Mouse (Mus musculus): Measurements from ENCODE around the gene AI837181. TPM values are rescaled to one million over a fixed set of nuclear protein-coding genes. Genes with fewer than 3 reads are reported as not detected.

Gene AI837181
- polyA plus RNA-seq, 1 experiment from 2014 or later, result 63.9 TPM

GRCm38 (mm10) chr19:5431911-5432464 is 7.0 kb downstream of the AI837181 start:
- Histone ChIP-seq H3K27ac (no peak overlapping the region), H3K9me3 (no peaks in the 10 kb centered on the region), H3K4me1 (replicated peaks) (peaks cover 26% of the 10 kb centered on the region), H3K4me3 (no peak overlapping the region), H3K27me3 (ENCODE audit: insufficient read depth, poor library complexity, severe bottlenecking) (0 out of 2 replicates have a peak, but pooled peaks cover 5% of the 10 kb centered on the region), H3K36me3 (peaks cover 9% of the 10 kb centered on the region)
- 81% methylated on average over 4 of the region's 4 CpGs for WGBS
- no peak for DNase-seq (ENCODE audit: low spot score)

DNA sequence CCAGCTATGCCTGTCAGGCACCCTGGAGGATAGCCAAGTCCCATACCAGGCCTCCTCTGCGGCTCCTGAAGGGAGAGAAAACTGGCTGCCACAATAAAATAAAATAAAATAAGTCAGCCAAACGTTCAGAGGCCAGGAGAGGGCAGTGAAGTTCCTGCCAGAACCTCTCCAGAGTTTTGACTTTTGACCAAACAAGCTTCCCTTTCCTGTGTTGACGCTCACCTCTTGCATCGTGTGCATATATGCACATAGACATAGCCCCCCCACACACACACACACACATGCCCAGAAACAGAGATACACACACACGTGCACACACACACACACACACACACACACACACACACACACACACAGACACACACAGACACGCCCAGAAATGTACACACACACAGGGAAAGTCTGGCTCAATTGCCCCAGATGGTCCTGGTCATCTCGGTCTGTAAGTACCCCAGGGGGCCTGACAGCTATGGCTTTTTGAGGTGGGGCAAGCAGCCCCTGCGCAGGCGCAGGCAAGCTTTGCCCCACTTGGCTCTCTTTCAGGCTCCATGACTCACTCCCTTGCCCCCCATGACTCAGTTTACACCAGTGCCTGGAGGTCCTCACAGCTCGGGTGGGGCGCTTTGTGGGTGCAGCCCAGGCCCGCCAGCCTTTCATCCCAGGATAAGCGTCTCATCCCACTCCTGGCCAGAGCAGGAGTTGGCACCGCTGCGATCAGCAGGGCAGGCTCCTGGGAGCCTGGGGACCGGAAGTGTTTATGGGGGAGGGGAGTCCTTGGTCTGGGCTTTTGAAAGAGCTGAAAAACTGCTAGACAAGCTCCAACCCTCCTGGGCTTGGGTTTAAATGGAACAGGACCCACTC is 8.3 kb downstream of the AI837181 start:
- DNase-seq (ENCODE audit: low spot score), result peak; percentile 49
- H3K9me3 ChIP-seq, result no peaks in the 10 kb centered on the region
- 14% methylated on average over 16 of the region's 16 CpGs for WGBS
- H3K4me1 ChIP-seq (replicated peaks), result peaks cover 21% of the 10 kb centered on the region
- peak overlapping the region; percentile 47 for H3K4me3 ChIP-seq
- peak overlapping the region; percentile 87 for H3K27ac ChIP-seq
- H3K27me3 ChIP-seq (ENCODE audit: insufficient read depth, poor library complexity, severe bottlenecking), result 0 out of 2 replicates have a peak, but pooled peaks cover 5% of the 10 kb centered on the region
- H3K36me3 ChIP-seq, result no peaks in the 10 kb centered on the region

GRCm38 (mm10) chr19:5433951-5434350 is 9.0 kb downstream of the AI837181 start:
- Histone ChIP-seq H3K36me3 (no peaks in the 10 kb centered on the region), H3K27me3 (ENCODE audit: insufficient read depth, poor library complexity, severe bottlenecking) (0 out of 2 replicates have a peak, but pooled peaks cover 5% of the 10 kb centered on the region), H3K4me1 (replicated peaks) (peaks cover 21% of the 10 kb centered on the region), H3K4me3 (peak overlapping the region; percentile 47; the same call in 1 of the 2 replicates), H3K27ac (peak overlapping the region; percentile 87), H3K9me3 (no peaks in the 10 kb centered on the region)
- WGBS, result 75% methylated on average over 7 of the region's 7 CpGs
- DNase-seq (ENCODE audit: low spot score), result no peak

GRCm38 (mm10) chr19:5444371-5444908 is 19.5 kb downstream of the AI837181 start:
- Histone ChIP-seq H3K27me3 (ENCODE audit: insufficient read depth, poor library complexity, severe bottlenecking) (peaks cover 59% of the 10 kb centered on the region), H3K9me3 (peaks cover 15% of the 10 kb centered on the region), H3K4me1 (replicated peaks) (peaks cover 24% of the 10 kb centered on the region), H3K4me3 (no peak overlapping the region), H3K27ac (no peak overlapping the region), H3K36me3 (no peaks in the 10 kb centered on the region)
- no peak for DNase-seq (ENCODE audit: low spot score)
- 71% methylated on average over 9 of the region's 9 CpGs for WGBS

DNA sequence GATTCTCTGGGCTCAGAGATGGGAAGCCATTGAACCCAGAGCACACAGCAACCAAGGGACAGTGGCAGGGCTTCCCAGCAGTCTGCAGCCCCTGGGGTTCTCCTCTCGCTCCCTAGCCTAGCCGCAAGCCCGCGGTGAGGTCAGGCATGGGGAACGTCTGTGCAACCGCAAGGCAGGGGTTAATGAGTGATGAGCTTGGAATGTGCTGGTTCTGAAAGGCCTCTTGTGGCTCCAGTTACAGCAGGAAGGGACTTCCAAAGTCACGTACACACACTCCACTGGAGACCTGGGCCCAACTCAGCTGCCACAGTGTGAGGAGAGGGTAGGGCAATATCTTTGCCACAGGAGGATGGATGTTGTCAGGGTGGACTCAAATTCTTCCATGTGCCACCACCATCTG is 20.0 kb downstream of the AI837181 start:
- Histone ChIP-seq H3K27ac (no peak overlapping the region), H3K9me3 (peaks cover 12% of the 10 kb centered on the region), H3K4me1 (replicated peaks) (peaks cover 24% of the 10 kb centered on the region), H3K36me3 (no peaks in the 10 kb centered on the region), H3K4me3 (no peak overlapping the region), H3K27me3 (ENCODE audit: insufficient read depth, poor library complexity, severe bottlenecking) (peaks cover 64% of the 10 kb centered on the region)
- no peak for DNase-seq (ENCODE audit: low spot score)
- 33% methylated on average over 7 of the region's 7 CpGs for WGBS

DNA sequence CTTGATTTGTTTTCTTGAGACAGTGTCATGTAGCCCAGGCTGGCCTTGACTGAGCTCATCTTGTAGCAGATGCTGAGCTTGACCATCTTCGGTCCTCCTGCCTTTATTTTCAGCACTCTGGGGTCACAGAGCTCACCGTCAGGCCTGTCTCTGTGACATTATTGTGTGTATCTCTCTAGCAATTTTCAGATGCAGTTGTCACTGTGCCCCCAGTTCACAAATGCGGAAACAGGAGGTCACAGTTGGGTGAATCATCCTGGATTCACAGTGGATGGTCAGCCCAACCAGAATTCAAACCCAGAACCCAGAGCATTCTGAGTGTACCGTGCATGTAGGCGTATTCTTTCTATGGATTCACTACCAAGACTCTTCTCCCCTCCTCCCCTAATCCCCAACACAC is 20.8 kb downstream of the AI837181 start:
- peaks cover 24% of the 10 kb centered on the region for H3K4me1 ChIP-seq (replicated peaks)
- DNase-seq (ENCODE audit: low spot score), result no peak
- no peak overlapping the region for H3K27ac ChIP-seq
- 87% methylated on average over 5 of the region's 5 CpGs for WGBS
- H3K9me3 ChIP-seq, result peaks cover 6% of the 10 kb centered on the region
- no peak overlapping the region for H3K4me3 ChIP-seq
- H3K36me3 ChIP-seq, result no peaks in the 10 kb centered on the region
- H3K27me3 ChIP-seq (ENCODE audit: insufficient read depth, poor library complexity, severe bottlenecking), result peaks cover 72% of the 10 kb centered on the region

GRCm38 (mm10) chr19:5447515-5448353 is 22.8 kb downstream of the AI837181 start, which contains the start of gene Fosl1:
TSS of gene Fosl1 (plus strand) at chr19:5447547.
- no peak within 1 kb of the TSS for H3K27ac ChIP-seq
- peak; percentile 62 for DNase-seq (ENCODE audit: low spot score)
- H3K27me3 ChIP-seq (ENCODE audit: insufficient read depth, poor library complexity, severe bottlenecking), result peaks cover 83% of the 10 kb centered on the region
- H3K4me1 ChIP-seq (replicated peaks), result peaks cover 24% of the 10 kb centered on the region
- 2% methylated on average over 70 of the region's 70 CpGs for WGBS
- H3K4me3 ChIP-seq, result peak within 1 kb of the TSS; percentile 62
- no peaks in the 10 kb centered on the region for H3K36me3 ChIP-seq
- peaks cover 6% of the 10 kb centered on the region for H3K9me3 ChIP-seq

GRCm38 (mm10) chr19:5448354-5449150 is 23.6 kb downstream of the AI837181 start:
- Histone ChIP-seq H3K4me1 (replicated peaks) (peaks cover 24% of the 10 kb centered on the region), H3K27me3 (ENCODE audit: insufficient read depth, poor library complexity, severe bottlenecking) (peaks cover 83% of the 10 kb centered on the region), H3K27ac (no peak overlapping the region), H3K36me3 (0 out of 2 replicates have a peak, but pooled peaks cover under 1% of the 10 kb centered on the region), H3K4me3 (peak overlapping the region; percentile 62), H3K9me3 (peaks cover 6% of the 10 kb centered on the region)
- no peak for DNase-seq (ENCODE audit: low spot score)
- WGBS, result 7% methylated on average over 36 of the region's 36 CpGs

DNA sequence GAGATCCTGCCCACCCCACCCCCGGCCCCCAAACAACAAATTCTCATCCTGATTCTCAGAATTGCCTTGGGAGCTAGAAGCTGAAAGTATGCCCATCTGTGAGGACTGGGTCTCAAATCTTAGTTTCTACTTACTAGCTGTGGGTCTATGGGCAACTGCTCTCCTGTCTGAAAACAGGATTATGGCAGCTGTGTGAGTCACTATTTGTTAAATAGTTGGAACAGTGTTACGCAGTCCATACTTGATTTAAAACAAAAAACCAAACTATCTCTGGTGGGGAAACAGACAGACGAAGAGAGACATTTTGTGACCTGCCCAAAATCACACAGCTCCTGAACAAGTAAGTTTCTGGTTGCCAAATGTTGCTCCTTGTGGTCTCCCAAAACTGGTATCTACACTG is 24.7 kb downstream of the AI837181 start:
- Histone ChIP-seq H3K4me1 (replicated peaks) (peaks cover 28% of the 10 kb centered on the region), H3K27me3 (ENCODE audit: insufficient read depth, poor library complexity, severe bottlenecking) (peaks cover 72% of the 10 kb centered on the region)
- WGBS, result 89% methylated on average over 3 of the region's 3 CpGs

DNA sequence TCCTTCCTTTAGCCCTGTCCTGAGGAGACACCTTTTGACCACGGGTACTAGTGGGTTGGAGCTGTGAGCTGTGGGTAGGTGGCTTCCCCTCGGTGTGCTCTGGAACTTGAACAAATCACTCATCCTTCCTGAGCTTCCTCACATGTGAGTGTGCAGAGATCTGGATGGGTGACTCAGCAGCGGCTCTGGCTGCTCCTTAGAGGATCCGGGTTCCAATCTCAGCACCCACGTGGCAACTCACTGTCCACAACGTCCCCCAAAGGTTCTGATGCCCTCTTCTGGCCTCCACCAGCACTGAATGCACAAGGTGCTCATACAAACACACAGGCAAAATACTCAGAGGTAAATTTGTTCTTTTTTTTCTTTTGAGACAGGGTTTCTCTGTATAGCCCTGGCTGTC is 26.8 kb downstream of the AI837181 start:
- H3K9me3 ChIP-seq, result peaks cover 6% of the 10 kb centered on the region
- H3K4me3 ChIP-seq, result no peak overlapping the region
- peaks cover 57% of the 10 kb centered on the region for H3K27me3 ChIP-seq (ENCODE audit: insufficient read depth, poor library complexity, severe bottlenecking)
- H3K36me3 ChIP-seq, result peaks cover 16% of the 10 kb centered on the region
- WGBS, result 80% methylated on average over 6 of the region's 6 CpGs
- H3K4me1 ChIP-seq (replicated peaks), result peaks cover 45% of the 10 kb centered on the region
- no peak overlapping the region for H3K27ac ChIP-seq
- no peak for DNase-seq (ENCODE audit: low spot score)

More for the DNA sequence above, 24.7 kb downstream of the AI837181 start:
- Histone ChIP-seq H3K9me3 (peaks cover 6% of the 10 kb centered on the region), H3K36me3 (peaks cover 11% of the 10 kb centered on the region), H3K27ac (no peak overlapping the region), H3K4me3 (no peak overlapping the region)
- no peak for DNase-seq (ENCODE audit: low spot score)

DNA sequence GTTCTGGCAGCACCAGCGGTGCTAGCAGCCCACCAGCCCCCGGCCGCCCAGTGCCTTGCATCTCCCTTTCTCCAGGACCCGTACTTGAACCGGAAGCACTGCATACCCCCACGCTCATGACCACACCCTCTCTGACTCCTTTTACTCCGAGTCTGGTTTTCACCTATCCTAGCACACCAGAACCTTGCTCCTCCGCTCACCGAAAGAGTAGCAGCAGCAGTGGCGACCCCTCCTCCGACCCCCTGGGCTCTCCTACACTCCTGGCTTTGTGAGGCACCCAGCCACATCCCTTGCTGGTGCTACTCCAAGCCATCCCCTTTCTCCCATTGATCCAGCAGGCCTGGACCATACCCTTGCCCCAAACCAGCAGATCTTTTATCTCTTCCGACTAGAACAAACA is 30.1 kb downstream of the AI837181 start:
- no peak for DNase-seq (ENCODE audit: low spot score)
- Histone ChIP-seq H3K27me3 (ENCODE audit: insufficient read depth, poor library complexity, severe bottlenecking) (peaks cover 41% of the 10 kb centered on the region), H3K27ac (no peak overlapping the region), H3K36me3 (peaks cover 16% of the 10 kb centered on the region), H3K9me3 (no peaks in the 10 kb centered on the region), H3K4me1 (replicated peaks) (peaks cover 44% of the 10 kb centered on the region), H3K4me3 (peak overlapping the region; percentile 92; the same call in 1 of the 2 replicates)
- 88% methylated on average over 12 of the region's 12 CpGs for WGBS
